Mouse (Mus musculus): ENCODE data around the gene Sez6l.
"Not testable (repeated sequence)": the region's sequence is repeated elsewhere in the genome, so short reads cannot be mapped to it uniquely, and the experiment has no call there.

Sez6l gene

GRCm38 (mm10) chr5:112432033-112432432 lies 145.0 kb downstream of the Sez6l start:
- no peak for DNase-seq (ENCODE audit: low spot score)

- no peak for DNase-seq (ENCODE audit: low spot score)
These were observed 145.7 kb downstream of the Sez6l start for GRCm38 (mm10) chr5:112431120-112431775.

DNA sequence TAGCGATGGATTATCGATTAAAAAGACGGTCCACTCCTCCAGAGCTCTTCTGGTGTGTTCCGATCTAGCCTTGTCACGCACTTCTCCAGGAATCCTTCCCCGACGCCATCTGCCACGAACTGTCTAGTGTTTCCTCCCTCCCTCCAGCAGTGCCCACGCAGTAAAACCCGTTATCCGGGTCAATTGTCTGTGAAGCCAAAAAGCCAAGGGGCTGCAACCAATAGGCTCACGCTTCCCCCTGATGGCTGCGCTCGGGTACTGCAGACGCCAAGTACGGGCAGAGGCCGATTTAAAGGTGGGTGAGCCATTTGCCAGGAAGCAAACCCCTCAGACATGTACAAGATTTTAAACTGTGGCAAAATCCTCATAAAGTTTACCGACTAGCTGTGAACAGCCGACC lies 148.0 kb downstream of the Sez6l start:
- peak; percentile 63 for DNase-seq (ENCODE audit: low spot score)

GRCm38 (mm10) chr5:112427283-112427682 lies 149.7 kb downstream of the Sez6l start:
- DNase-seq (ENCODE audit: low spot score): peak; percentile 40

DNA sequence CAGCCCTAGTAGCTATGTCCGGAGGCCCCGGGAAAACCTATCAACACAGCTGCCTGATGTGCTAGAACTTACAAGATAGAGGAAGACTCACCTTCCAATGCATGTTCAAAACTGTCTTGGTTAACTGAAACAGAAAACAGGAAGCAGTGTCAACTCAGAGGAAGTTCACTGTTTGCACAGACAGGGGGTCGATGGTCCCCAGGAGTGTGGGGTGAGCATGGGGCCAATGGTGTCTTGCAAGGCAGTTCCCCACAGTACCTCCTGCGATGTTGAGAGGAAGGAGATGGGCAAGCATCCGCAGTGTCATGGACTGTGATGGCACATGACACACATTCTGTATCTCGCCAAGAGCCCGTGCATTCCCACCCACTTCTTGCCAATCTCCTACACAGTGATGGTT lies 150.3 kb downstream of the Sez6l start:
- no peak for DNase-seq (ENCODE audit: low spot score)

DNA sequence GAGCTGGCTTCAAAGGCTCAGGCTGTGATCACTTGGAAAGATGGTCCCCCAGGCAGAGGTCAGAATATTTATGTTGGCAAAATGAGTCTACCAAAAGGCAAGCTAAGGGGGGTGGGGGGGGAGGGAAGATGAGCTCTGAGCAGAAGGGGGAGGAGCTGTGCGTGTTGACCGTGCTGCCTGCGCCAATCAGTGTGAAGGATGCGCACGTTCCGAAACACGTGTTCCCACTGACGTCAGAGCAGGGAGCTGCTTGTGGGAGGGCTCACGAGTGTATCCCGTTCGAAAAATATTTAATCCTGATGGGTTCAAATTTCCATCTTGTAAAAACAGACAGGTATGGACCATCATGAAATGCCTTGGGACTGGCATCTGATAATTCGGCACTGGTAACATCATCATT lies 157.4 kb downstream of the Sez6l start:
- DNase-seq (ENCODE audit: low spot score): no peak

DNA sequence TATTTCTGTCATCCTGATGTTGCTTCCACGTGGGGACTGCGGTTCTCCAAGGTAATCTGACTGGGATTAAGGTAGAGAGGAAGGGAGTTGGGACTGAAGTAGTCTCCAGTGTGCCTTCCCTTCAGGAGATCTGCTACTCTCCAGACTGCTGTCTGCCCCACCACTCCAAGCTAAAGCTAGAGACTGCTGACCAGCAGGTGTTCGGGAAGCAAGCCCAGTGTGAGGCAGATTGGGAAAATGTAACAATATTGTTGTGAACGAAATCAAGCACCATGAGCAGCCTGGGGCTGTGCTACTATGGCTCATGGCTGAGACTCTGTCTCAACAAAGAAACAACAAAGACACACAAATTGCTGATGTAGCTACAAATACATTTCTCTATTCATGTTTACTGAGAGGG lies 159.0 kb downstream of the Sez6l start:
- DNase-seq (ENCODE audit: low spot score): no peak

DNA sequence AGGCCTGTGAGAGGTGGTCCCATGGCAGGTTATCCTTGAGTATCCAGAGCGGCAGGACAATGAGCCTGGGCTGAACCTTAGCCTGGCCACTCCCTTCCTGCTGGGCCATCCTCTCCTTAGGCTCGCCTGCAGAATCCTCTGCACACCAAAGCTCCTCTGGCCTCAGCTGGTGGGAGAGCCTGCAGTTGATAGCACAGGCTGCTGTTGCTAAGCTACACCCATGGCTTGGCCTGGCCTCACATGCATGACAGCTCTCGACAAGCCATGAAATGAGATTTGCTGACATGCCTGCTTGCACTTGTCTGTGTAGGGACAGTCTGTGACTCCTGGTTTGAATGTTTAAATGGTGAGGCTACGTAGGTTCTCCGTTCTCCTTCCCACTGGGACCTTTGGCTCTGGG lies 160.3 kb downstream of the Sez6l start:
- no peak for DNase-seq (ENCODE audit: low spot score)

- DNase-seq (ENCODE audit: low spot score): not testable (repeated sequence)
These were observed 164.2 kb downstream of the Sez6l start for GRCm38 (mm10) chr5:112412781-112413180.

- no peak for DNase-seq (ENCODE audit: low spot score)
These were observed 165.3 kb downstream of the Sez6l start for GRCm38 (mm10) chr5:112411514-112412335.

GRCm38 (mm10) chr5:112411072-112411471 lies 165.9 kb downstream of the Sez6l start:
- no peak for DNase-seq (ENCODE audit: low spot score)

DNA sequence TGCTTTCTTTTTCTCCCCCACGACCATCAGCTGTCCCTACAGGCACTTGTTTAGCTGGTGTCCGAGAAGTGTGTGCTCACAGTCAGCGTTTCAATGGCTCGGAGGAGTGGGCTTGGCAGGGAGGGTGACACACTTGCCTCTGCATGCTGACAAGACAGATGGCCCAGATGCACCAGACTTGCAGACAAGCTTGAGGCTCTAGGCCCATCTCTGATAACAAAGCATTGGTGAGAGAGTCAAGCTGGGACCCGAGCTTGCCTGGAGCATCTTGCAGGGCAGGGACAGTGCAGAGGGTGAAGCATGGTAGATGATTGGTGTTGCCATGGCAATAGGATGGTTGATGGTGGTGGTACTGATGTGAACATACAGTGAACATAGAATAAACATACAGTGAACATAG lies 167.7 kb downstream of the Sez6l start:
- no peak for DNase-seq (ENCODE audit: low spot score)

DNA sequence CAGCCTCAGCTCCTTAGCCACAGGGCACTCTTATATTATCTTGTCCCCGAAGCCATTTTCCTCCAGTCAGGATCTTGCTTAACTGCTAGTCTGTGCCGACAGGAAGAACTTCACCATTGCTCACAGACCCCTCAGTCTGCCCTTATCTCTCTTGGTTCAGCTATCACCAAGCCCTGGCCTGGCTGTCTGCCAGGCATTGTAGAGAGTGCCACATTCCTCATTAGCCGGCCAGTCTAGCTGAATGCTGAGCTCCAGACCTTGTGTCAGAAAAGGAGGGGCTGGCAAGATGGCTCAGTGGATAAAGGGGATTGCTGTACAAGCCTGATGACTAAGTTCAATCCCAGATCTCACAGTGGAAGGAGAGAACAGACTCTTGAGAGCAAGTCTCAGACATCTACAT lies 171.0 kb downstream of the Sez6l start:
- DNase-seq (ENCODE audit: low spot score): no peak

- DNase-seq (ENCODE audit: low spot score): no peak
These were observed 174.5 kb downstream of the Sez6l start for GRCm38 (mm10) chr5:112402437-112402836.

DNA sequence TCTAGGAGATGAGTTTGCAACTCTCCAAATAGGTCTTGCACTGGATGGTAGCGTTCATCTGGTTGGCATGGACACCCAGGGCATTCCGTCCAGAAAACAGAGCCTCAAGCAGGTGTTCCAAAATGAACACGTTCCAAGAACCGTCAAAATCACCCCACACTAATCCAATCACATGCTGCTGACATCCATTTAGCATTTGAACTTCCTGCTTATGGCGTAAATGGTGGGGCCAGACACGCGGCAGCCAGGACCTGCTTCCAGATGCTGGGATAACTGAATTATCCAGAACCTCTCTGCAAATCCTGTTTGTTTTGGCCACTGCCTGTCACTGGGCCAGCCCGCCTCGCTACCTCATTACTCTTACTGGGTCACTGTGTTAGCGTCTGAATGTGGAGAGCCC lies 177.7 kb downstream of the Sez6l start:
- DNase-seq (ENCODE audit: low spot score): no peak

GRCm38 (mm10) chr5:112396066-112396465 lies 180.9 kb downstream of the Sez6l start:
- no peak for DNase-seq (ENCODE audit: low spot score)

GRCm38 (mm10) chr5:112394779-112395443 lies 182.1 kb downstream of the Sez6l start, which contains the start of gene Asphd2:
TSS of gene Asphd2 (minus strand) at chr5:112394866.
- peak; percentile 41 for DNase-seq (ENCODE audit: low spot score)

- DNase-seq (ENCODE audit: low spot score): no peak
These were observed 182.6 kb downstream of the Sez6l start for GRCm38 (mm10) chr5:112394415-112394763.

- no peak for DNase-seq (ENCODE audit: low spot score)
These were observed 183.1 kb downstream of the Sez6l start for GRCm38 (mm10) chr5:112393741-112394414.

DNA sequence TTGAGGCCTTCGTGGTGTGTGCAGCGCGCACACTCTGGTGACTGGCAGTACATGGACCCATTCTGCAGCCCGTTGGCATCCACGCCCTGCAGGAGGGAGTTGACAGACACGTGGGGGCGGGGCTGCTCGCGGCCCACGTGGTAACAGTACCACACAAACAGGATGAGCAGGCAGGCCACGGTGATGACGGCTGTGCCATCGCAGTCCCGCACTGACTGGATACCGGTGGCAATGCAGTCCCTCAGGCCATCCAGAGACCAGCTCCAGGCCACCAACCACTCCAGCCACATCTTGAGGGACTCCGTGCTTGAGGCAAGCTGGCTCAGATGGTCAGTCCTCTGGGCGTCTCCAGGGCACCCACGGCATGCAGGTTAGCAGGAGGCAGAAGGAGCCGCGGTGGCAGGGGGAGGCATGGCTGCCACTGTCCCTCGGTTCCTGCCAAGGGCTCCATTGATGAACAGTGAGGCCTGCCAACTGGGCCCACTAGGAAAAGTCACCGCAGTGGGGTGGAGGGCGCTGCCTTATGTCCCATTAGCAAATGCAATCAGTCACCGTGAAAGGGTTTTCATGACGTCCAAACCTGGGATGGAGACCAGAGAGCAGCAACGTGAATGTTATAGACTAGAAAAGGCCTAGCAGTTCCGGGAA lies 185.2 kb downstream of the Sez6l start:
- DNase-seq (ENCODE audit: low spot score): no peak

DNA sequence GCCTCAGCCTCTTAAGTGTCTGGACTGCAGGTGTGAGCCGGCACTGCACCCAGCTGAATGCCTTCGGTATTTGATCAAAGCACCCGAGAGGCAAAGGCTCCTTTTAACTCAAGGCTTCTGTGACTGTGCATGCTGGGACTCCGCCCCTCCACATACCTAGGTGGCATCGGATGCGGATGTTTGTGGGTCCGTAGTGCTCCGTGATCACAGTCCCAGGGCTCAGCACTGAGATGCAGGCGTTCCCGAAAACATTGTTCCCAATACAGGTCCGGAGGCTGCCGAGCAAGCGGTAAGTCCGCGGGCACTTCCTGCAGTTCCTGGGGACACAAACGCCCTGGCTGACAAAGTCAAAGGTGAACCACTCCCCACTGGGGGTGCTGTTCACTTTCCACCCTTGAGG lies 186.0 kb downstream of the Sez6l start:
- no peak for DNase-seq (ENCODE audit: low spot score)

DNA sequence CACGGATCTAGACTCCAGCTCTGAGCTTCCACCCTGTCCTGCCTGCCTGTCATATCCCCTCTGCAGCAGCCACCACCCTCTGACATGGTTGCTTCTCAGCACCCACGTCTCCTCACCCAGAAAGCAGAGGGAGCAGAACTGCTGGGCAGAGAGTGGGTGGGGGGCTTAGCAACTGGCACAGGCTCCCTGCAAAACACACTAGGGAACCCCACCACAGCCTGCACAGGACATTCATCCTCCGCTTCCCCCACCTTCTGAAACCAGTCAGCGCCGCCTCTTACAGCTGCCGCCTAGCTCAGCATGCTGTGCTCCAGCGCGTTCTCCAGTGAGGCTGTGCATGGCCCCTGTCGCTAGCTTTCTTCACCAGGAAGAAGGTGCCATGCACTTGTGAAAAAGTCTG lies 187.6 kb downstream of the Sez6l start:
- DNase-seq (ENCODE audit: low spot score): no peak

All from ovary, postnatal 36 days (tissue).